Mouse (Mus musculus): Measurements from ENCODE around the gene Zgrf1. TPM values are rescaled to one million over a fixed set of nuclear protein-coding genes. Genes with fewer than 3 reads are reported as not detected.
A peak's percentile ranks its signal among the peaks of the same experiment; 100 is the strongest.

Zgrf1 gene
- polyA plus RNA-seq, 2 experiments: 4.0 to 4.7 TPM

- DNase-seq (ENCODE audit: low read depth in 3 of 3, low spot score in 3 of 3): peak in 1 of 3 experiments; percentile 7
- peaks cover 19% of the 10 kb centered on the region for H3K36me3 ChIP-seq (replicated peaks; ENCODE audit: control insufficient read depth, insufficient read depth, low read depth)
- peak overlapping the region; percentile 62 for H3K4me2 ChIP-seq (ENCODE audit: low read depth)
- peaks cover 0 to 4% of the 10 kb centered on the region in 2 experiments; a peak in 2 of 4 replicates for H3K4me1 ChIP-seq (replicated peaks; ENCODE audit: control insufficient read depth in 2 of 2, insufficient read depth in 2 of 2, low read length in 1 of 2)
- ATAC-seq (ENCODE audit: insufficient read depth): no peak
- H3K9ac ChIP-seq (replicated peaks): no peak overlapping the region
- H3K27me3 ChIP-seq (ENCODE audit: control insufficient read depth, insufficient read depth, low read length): no peaks in the 10 kb centered on the region
- TF ChIP-seq EP300 (IDR thresholded peaks at IDR 0.05; ENCODE audit: low read depth): no peak
- no peak for TF ChIP-seq CTCF (IDR thresholded peaks at IDR 0.05; ENCODE audit: low read depth)
- no peaks in the 10 kb centered on the region for H3K9me3 ChIP-seq (ENCODE audit: control insufficient read depth, low read length)
- H3K27ac ChIP-seq: no peak overlapping the region
- H3K4me3 ChIP-seq (ENCODE audit: insufficient read depth in 1 of 2, low read depth in 2 of 2, low read length in 2 of 2): peak overlapping the region; percentile 64 to 80
- 61% methylated on average over 5 of the region's 5 CpGs for WGBS (ENCODE audit: insufficient replicate concordance)
These were observed 1.4 kb downstream of the Zgrf1 start for GRCm38 (mm10) chr3:127554723-127555122.

DNA sequence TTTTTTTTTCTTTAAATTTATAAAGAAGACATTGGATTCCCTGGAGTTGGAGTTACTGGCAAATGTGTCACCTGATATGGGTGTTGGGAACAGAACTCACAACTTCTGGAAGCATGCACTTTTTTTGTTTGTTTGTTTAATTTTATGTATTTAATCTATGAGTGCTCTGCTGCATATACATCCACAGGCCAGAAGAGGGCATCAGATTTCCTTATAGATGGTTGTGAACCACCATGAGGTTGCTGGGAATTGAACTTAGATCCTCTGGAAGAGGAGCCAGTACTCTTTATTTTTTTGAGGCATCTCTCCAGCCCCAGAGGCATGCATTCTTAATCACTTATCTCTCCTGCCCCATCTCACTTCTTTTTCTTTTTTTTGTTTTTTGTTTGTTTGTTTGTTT, 4.9 kb downstream of the Zgrf1 start:
- no peak overlapping the region for H3K27ac ChIP-seq
- H3K9ac ChIP-seq (replicated peaks): no peak overlapping the region
- H3K4me2 ChIP-seq (ENCODE audit: low read depth): no peak overlapping the region
- H3K9me3 ChIP-seq (ENCODE audit: control insufficient read depth, low read length): no peaks in the 10 kb centered on the region
- ATAC-seq (ENCODE audit: insufficient read depth) (no peak), DNase-seq (ENCODE audit: low read depth in 3 of 3, low spot score in 3 of 3) (no peak)
- no peak overlapping the region for H3K4me3 ChIP-seq (ENCODE audit: insufficient read depth in 1 of 2, low read depth in 2 of 2, low read length in 2 of 2)
- no peak for TF ChIP-seq CTCF (IDR thresholded peaks at IDR 0.05; ENCODE audit: low read depth)
- TF ChIP-seq EP300 (IDR thresholded peaks at IDR 0.05; ENCODE audit: low read depth): no peak
- peaks cover 0 to 2% of the 10 kb centered on the region in 2 experiments; a peak in 1 of 4 replicates for H3K4me1 ChIP-seq (replicated peaks; ENCODE audit: control insufficient read depth in 2 of 2, insufficient read depth in 2 of 2, low read length in 1 of 2)
- no peaks in the 10 kb centered on the region for H3K27me3 ChIP-seq (ENCODE audit: control insufficient read depth, insufficient read depth, low read length)
- peaks cover 46% of the 10 kb centered on the region for H3K36me3 ChIP-seq (replicated peaks; ENCODE audit: control insufficient read depth, insufficient read depth, low read depth)

- Histone ChIP-seq H3K4me3 (ENCODE audit: insufficient read depth in 1 of 2, low read depth in 2 of 2, low read length in 2 of 2) (no peak overlapping the region), H3K36me3 (replicated peaks; ENCODE audit: control insufficient read depth, insufficient read depth, low read depth) (peaks cover 38% of the 10 kb centered on the region), H3K4me2 (ENCODE audit: low read depth) (no peak overlapping the region), H3K9ac (replicated peaks) (no peak overlapping the region), H3K27ac (no peak overlapping the region), H3K4me1 (replicated peaks; ENCODE audit: control insufficient read depth in 2 of 2, insufficient read depth in 2 of 2, low read length in 1 of 2) (no peaks in the 10 kb centered on the region), H3K27me3 (ENCODE audit: control insufficient read depth, insufficient read depth, low read length) (no peaks in the 10 kb centered on the region), H3K9me3 (ENCODE audit: control insufficient read depth, low read length) (no peaks in the 10 kb centered on the region)
- ATAC-seq (ENCODE audit: insufficient read depth) (no peak), DNase-seq (ENCODE audit: low read depth in 3 of 3, low spot score in 3 of 3) (peak in 2 of 3 experiments; percentile 38 to 45)
- TF ChIP-seq EP300 (IDR thresholded peaks at IDR 0.05; ENCODE audit: low read depth): no peak
- no peak for TF ChIP-seq CTCF (IDR thresholded peaks at IDR 0.05; ENCODE audit: low read depth)
- 56% methylated on average over 4 of the region's 4 CpGs for WGBS (ENCODE audit: insufficient replicate concordance)
These were observed 9.7 kb downstream of the Zgrf1 start for GRCm38 (mm10) chr3:127562974-127563373.

GRCm38 (mm10) chr3:127565129-127565528, 11.8 kb downstream of the Zgrf1 start:
- TF ChIP-seq CTCF (IDR thresholded peaks at IDR 0.05; ENCODE audit: low read depth) (no peak), EP300 (IDR thresholded peaks at IDR 0.05; ENCODE audit: low read depth) (no peak)
- no peak overlapping the region for H3K27ac ChIP-seq
- H3K4me1 ChIP-seq (replicated peaks; ENCODE audit: control insufficient read depth in 2 of 2, insufficient read depth in 2 of 2, low read length in 1 of 2): no peaks in the 10 kb centered on the region
- H3K4me3 ChIP-seq (ENCODE audit: insufficient read depth in 1 of 2, low read depth in 2 of 2, low read length in 2 of 2): no peak overlapping the region
- H3K36me3 ChIP-seq (replicated peaks; ENCODE audit: control insufficient read depth, insufficient read depth, low read depth): peaks cover 45% of the 10 kb centered on the region
- H3K9me3 ChIP-seq (ENCODE audit: control insufficient read depth, low read length): no peaks in the 10 kb centered on the region
- H3K27me3 ChIP-seq (ENCODE audit: control insufficient read depth, insufficient read depth, low read length): no peaks in the 10 kb centered on the region
- H3K9ac ChIP-seq (replicated peaks): no peak overlapping the region
- no peak overlapping the region for H3K4me2 ChIP-seq (ENCODE audit: low read depth)
- 75% methylated on average over 3 of the region's 3 CpGs for WGBS (ENCODE audit: insufficient replicate concordance)
- ATAC-seq (ENCODE audit: insufficient read depth) (no peak), DNase-seq (ENCODE audit: low read depth in 3 of 3, low spot score in 3 of 3) (no peak)

DNA sequence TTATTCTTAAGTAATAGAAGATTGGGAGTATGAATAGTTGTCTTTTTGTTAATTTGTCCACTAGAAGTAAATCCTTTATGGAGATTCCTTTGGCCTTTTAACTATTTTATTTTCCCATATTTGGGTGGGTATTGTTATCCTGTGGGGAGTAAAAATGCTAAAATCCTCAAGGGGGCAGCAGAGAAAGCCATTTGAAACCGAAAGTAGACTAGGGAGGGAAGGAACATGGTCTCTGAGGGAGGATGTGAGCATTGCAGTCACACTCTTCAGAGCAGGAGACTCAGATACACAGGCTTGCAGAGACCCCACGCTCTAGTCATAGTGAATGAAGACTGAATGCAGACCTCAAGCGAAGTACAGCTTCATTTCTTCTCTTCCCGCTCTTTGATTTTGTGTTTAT, 19.3 kb downstream of the Zgrf1 start:
- peak; percentile 47 for TF ChIP-seq CTCF (IDR thresholded peaks at IDR 0.05; ENCODE audit: low read depth)
- TF ChIP-seq EP300 (IDR thresholded peaks at IDR 0.05; ENCODE audit: low read depth): no peak
- Histone ChIP-seq H3K36me3 (replicated peaks; ENCODE audit: control insufficient read depth, insufficient read depth, low read depth) (peaks cover 52% of the 10 kb centered on the region), H3K4me3 (ENCODE audit: insufficient read depth in 1 of 2, low read depth in 2 of 2, low read length in 2 of 2) (no peak overlapping the region), H3K4me1 (replicated peaks; ENCODE audit: control insufficient read depth in 2 of 2, insufficient read depth in 2 of 2, low read length in 1 of 2) (no peaks in the 10 kb centered on the region), H3K9me3 (ENCODE audit: control insufficient read depth, low read length) (no peaks in the 10 kb centered on the region), H3K27me3 (ENCODE audit: control insufficient read depth, insufficient read depth, low read length) (no peaks in the 10 kb centered on the region), H3K4me2 (ENCODE audit: low read depth) (no peak overlapping the region), H3K27ac (no peak overlapping the region), H3K9ac (replicated peaks) (no peak overlapping the region)
- DNase-seq (ENCODE audit: low read depth in 3 of 3, low spot score in 3 of 3) (peak in 1 of 3 experiments; percentile 46), ATAC-seq (ENCODE audit: insufficient read depth) (0 out of 2 replicates have a peak, but pooled peaks have one; percentile 45)
- WGBS (ENCODE audit: insufficient replicate concordance): 54% methylated on average over 4 of the region's 4 CpGs
